Mouse (Mus musculus) stomach, postnatal 0 days (tissue): ENCODE measurements around the gene Rsph9.

Experiments
- CTCF ChIP-seq: IDR thresholded peaks from 2 replicates; pipeline ENCODE4 v1.5.1; 2016; ENCODE audit warnings: antibody characterized with exemption, low read depth, mild to moderate bottlenecking, moderate library complexity
- EP300 ChIP-seq: optimal IDR thresholded peaks from 2 replicates; pipeline ENCODE3; 2016; ENCODE audit warnings: antibody characterized with exemption

- no peak for TF ChIP-seq CTCF
- TF ChIP-seq EP300, result no peak
These were observed 60.6 kb downstream of the Rsph9 start for GRCm38 (mm10) chr17:46083381-46083780.
